Mouse (Mus musculus) telencephalon, adult 2 months (tissue): Measurements from ENCODE around the gene Serpina3m.
"Not testable (repeated sequence)": the region's sequence is repeated elsewhere in the genome, so short reads cannot be mapped to it uniquely, and the experiment has no call there.

Experiments
- DNase-seq: peaks from one replicate; pipeline ENCODE4 v3.0.0-alpha.2; 2011; ENCODE audit warnings: low read depth, low spot score

Gene Serpina3m

DNA sequence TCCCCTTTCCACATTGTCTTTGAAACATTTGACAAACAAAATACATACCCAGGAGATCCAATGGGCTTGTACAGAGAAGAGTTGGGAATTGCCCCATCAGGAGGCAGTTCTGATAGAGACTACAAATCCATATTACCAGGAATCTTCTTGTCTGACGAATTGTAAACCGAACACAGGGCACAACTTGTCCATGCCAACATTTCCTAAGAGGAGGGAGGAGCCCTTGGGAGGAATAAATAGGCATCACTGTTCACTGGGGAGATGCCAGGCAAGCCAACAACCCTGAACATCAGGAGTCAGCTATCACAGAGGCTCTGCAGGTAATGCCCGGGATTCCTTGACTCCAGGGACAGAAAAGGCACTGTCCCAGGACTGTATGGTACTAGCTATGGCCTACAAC lies at the start of gene Serpina3m, which contains the start of gene Serpina3k:
TSS of gene Serpina3m (plus strand) at position 261 of the 400 bp plus-strand sequence.
TSS of gene Serpina3k (plus strand) at position 261 of the 400 bp plus-strand sequence.
- DNase-seq: not testable (repeated sequence)

DNA sequence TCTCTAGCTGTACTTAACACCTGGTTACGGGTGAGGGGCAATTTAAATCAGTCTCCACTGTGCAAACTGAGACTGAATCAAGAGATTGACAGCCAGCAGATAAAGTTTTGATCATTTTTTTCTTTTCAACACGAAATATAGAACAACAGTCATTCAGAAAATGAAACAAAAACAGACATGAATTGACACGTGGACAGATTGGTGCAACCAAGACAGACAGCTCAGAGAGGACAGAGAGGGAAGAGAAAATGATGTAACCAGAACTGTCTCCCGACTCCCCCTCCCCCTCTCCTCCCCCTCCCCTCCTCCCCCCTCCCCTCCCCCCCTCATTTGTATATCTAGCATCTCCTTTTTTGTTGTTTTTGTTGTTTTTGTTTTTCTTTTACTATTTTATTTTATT lies 48.4 kb upstream of the Serpina3m start:
- no peak for DNase-seq

DNA sequence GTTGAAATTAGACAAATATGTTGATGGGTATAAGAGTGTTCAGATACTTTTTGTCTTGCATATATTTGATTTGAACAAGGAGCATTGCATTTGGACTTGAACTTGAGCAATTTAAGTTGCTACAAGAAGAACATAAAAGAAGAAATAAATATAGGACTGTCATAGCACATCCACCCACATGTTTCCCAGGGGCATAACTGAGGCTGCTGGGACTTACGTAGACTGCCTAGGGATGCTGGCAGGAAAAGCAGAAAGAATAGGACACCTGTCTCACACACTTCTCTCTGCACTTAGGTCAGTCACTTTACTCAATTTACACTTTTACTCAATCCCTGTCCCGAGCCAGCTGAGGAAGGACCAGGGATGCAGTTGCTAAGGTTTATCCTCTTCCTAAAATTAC lies 44.3 kb upstream of the Serpina3m start:
- DNase-seq: peak; percentile 32

DNA sequence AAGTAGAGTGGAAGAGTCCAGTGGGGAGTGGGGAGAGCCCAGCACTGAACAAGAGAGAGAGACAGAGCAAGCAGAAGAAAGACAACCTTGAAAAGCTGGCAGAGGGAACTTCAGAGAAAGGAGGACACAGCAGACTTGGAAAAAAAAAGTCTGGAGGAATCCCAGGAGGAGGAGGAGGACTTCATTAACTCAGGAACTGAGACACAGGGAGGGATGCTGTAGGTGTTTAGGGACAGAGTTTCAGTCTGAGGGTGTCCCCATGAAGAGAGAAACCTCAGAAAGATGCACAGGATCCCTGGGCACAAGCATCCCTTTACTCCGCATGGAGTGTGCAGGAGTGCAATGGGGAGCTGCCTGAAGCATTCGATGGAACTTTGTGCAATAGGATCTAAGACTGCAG lies 40.2 kb upstream of the Serpina3m start:
- DNase-seq: peak; percentile 76

DNA sequence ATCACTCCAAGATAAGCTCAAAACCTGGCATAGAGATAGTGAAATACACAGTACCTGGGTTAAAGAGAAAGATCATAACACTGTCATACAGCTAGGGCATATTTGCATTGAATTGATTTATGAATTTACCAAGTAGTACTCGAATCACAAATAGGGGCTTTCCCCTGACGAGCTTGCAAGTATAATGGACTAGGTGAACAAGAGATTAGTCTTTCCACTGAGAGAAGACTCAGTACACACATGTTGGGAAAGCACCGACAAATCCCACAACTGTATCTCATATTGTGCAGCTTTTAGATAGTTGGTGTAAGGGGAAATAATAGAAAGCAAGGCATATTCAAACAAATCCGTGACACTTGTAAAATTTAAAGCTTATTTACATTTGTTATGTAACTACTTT lies 32.3 kb upstream of the Serpina3m start:
- DNase-seq: no peak

DNA sequence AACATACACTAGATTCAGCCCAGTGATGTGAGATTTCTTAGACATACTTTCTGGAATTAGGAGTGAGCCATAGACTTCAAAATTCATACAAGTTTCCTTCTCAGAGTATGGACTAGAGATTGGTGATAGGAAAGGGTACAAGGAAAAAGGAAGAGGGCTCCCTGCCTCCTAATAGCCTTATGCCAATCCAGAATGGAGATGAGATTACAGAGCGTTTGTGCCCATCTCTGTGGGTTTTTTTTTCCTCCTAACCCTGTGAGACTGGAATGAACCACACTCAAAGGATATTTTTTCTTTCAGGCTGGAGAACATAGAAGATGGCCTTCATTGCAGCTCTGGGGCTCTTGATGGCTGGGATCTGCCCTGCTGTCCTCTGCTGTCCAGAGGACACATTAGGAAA lies 24.0 kb upstream of the Serpina3m start, which contains the start of gene Serpina3j:
TSS of gene Serpina3j (plus strand) at position 301 of the 400 bp plus-strand sequence.
- no peak for DNase-seq

DNA sequence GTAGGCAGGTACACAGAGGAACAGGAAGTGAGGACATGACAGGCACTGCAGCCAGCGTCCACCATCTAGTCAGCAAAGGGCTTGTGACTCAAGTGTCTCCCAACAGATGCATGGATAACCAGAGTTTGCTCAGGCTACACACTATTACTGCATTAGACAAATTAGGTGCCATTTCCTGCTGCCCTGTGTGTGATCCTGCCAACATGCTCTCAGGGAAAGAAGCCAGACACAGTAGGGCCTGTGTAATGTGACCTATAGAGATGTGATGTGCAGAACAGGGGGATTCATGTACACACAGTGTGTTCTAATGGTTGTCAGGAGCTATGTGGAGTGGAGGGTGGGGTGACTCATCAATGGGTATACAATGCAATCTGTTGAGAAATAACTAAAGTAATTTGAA lies 15.8 kb upstream of the Serpina3m start:
- no peak for DNase-seq

DNA sequence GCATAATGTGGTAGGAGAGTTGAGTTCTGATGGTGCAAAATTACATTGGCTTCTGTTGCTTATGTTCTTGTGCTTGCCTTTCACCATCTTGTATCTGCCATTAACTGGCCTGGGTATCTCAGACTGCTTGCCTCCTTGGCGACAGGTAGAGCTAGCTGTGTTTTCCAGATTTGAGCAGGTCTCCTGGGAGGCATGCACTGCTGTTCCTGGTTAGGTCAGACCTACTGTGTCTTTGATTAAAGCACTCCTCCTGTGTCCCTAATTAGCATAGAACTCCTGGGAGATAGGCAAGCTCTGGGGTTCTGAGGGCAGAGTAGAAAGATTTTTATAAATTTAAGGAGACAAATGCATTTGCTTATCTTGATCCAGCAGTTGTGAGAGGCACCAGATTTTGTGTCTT lies 6.6 kb upstream of the Serpina3m start:
- no peak for DNase-seq

DNA sequence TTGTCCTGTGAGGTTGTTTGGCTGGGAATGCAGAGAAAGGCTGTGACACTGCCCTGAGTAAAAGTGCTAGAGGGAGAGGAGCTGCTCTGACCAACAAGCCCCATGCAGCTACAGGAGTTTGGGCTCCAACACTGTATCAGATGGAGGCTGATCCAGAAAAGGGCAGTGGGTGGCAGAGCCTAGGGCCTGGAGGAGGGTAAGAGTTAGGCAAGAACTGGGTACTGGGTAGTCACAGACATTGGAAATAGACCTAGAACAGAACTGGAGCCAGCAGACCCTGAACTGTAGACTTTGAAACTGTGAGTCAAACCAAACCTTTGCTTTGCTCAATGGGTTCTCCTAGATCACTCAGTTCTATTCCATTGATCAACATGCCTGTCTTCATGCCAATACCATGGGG lies 1.4 kb upstream of the Serpina3m start:
- not testable (repeated sequence) for DNase-seq

DNA sequence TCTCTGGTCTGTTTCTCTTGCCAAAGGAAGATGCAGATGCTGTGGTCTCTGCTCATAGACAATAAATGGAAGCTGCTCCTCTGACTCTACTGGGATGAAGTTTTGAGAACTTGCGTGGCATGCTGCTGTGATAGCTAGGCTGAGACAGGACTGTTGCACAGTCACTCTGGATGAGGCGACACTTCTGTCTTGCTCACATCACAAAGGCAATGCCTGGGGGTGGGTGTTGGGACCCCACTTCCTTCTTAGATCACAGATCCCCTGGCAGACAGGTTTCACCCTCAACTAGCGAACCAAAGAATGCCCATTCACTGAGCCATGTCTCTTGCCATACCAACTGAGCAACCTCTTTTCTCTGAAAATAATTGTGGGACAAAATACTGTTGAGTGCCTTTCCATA lies 419 bp downstream of the Serpina3m start:
- DNase-seq: no peak

DNA sequence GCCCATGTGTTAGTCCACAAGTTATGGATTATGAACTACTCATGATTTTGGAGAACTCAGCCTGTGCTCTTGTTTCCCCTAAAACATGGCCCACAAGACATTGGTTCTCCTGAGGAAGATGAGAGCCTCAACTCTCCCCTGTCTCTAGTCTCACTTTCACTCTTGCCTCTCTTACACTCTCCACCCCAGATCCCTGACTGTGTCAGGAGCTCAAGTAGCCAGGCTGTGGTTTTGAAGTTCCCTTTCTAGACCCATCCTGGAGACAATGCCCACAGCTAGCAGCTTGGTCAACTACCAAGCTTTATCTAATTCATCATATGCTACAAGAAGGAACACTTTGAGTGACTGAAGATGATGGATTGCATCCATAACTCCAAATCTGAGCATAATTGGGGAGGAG lies 4.2 kb downstream of the Serpina3m start:
- not testable (repeated sequence) for DNase-seq

DNA sequence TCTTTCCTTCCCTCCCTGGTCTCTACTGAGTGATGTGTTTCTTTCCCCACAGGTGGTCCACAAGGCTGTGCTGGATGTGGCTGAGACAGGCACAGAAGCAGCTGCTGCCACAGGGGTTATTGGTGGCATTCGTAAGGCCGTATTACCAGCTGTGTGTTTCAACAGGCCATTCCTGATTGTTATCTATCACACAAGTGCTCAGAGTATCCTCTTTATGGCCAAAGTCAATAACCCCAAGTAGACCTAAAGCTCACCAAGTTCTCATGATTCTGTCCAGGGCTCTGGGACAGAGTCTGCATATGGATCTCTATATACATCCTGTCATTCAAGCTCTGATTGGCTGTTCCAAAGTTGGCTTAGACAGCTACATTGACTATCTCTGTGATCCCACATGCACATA lies 6.9 kb downstream of the Serpina3m start:
- DNase-seq: no peak

DNA sequence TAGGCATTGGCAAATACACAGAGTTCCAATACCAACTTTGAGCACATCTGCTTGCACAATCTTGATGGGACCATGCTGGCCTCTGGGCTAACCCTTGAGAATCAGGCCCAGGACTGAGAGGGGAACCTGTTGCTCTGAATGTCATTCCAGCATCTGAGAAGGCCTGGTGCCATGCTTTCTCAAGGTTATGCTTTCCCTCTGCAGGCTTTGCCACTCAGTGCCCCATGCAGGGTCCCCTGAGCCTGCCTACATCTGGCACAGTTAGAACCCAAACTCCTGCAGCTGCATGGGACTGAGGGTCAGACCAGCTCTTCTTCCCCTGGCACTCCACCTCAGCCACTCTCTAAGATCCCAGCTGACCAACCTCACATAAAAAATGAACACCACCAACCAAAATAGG lies 7.4 kb downstream of the Serpina3m start:
- DNase-seq: no peak

DNA sequence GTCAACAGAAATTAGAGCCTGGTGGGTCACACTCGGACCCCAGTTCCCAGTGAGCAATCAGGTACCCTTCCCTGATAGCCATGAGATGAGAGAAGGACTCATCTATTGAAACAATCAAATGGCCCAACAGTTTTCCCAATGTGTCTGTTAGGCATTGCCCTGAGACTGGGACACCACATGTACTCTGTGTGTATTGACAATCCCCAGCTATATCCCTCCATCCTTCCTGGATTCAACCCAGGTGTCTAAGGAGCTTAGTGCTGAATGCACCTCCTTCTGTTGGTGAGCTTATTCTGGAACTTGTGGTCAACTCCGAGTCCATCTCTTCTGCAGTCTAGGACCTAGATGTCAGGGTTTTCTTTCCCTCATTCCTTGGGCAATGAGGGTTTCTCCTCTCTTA lies 8.8 kb downstream of the Serpina3m start:
- no peak for DNase-seq

DNA sequence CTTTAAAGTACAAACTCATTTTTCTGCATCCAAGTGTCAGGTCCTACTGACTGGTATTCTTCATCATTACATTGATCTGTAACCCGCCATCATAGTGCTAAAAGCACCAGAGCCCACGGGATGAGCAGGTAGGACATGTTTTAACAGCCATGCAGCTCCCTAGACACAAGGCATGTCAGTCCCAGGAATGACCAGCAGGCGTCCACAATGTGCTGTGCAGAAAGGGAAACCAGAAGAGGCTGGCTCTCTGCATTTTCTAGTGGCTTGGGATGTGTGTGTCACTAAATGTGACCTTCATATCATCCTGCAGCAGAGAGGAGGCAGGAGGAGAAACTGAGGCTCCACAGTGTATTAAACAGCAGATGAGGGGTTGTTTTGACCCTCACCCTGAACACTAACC lies 13.5 kb downstream of the Serpina3m start:
- DNase-seq: peak; percentile 4

DNA sequence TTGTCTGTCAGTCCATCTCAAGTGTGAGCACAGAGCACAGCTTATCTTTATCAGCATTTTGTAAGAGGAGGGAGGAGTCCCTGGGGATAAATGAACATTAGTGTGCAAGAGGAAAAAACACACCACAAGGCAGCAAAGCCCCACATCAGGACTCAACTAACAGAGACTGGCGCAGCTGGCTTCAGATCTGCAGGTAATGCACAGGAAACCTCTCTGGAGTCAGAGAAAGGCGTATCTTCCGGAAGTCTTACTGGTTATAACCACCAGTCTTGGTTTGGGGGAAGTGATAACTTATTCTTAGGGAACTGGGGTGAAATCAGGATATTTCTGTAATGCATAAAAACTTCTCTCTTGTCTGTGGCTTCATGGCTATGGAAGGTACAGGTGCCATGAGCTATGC lies 17.7 kb downstream of the Serpina3m start:
- no peak for DNase-seq

DNA sequence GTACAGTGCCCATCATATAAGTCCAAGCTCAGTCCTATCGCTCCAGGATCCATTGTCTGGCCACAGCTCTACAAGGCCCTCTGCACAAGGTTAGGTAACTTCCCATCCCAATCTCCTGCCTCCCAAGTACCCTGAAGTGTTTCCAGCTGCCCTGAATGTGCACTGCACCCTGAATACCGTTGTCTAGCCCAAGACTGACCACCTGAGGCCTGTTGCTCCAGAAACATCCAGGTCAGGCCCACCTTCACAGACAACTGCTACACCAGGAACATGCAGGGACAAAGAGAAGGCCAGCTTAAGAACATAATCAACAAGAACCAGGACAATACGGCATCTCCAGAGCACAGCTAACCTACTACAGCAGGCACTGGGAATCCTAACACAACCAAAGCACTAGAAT lies 31.7 kb downstream of the Serpina3m start:
- DNase-seq: no peak

DNA sequence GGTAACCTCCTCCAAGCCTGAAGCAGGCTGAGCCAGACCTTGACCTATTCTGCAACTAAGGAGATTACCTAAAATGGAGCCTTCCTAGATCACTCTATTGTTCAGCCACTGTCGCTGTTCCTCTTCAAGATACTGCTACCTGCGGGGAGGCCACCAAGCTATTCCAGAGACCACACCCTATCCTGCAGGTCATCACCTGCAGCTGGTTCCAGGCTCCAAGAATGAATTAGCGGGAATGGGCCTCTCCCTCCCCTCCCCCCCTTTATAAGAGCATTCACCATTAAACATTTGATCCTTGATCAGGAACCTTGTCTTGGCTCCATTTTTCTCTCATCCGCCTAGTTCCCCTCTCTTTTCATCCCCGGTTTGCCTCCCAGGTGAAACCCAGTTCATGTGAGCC lies 38.9 kb downstream of the Serpina3m start:
- not testable (repeated sequence) for DNase-seq

DNA sequence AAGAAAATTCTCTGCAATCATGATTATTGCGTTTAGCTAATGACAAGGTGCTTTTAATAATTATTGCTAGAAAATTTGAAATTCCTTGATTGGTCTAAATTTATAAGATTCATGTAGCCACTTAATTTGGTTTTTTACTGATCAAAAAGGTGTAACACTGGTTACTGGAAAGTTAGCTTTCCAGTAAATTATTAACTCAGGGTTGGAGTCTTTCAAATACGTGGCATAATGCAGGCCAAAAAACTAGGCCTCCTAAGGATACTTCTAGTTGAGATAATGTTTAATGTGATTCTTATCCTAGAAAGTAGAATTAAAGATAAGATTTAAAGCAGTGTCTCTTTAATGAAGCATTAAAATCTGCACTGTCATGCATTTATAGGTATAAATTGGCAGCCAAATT lies 40.1 kb downstream of the Serpina3m start:
- DNase-seq: not testable (repeated sequence)

DNA sequence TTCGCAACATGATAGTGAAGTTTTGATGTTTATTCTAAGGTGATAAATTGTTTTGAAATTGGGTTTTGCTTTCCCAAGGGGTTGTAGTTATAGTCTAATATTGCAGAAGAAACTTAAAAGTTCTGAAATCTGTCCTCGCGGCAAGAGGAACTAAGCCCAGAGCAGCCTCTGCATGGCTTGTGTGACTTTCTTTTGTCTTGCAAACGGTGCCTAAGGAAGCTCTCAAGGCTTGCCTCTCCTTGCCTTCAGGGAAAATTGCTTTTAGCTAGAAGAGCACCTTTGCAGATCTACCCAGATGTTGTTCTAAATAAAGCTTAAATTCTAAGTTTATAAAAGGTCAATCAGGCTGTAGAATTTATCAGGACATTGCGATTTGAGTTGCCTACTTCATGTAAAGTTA lies 40.5 kb downstream of the Serpina3m start:
- DNase-seq: not testable (repeated sequence)

DNA sequence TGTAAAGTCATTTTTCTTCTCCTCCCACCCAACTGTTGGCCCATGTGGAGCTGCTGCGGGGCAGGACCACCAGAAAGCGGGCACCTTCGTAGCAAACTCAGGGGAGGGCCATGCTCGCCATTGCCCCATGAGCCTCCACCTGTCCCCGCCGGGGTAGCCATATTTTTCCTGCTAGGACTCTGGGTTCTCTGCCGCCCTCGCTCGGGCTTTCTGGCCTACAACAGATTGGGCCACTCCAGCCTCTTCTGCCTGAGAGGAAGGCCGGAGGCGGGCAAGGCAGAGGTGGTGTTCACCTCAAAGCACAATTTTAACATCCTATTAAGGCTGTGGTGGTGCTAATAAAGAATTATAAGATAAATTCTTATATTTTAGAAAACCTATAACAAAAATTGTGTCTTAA lies 41.6 kb downstream of the Serpina3m start:
- no peak for DNase-seq

DNA sequence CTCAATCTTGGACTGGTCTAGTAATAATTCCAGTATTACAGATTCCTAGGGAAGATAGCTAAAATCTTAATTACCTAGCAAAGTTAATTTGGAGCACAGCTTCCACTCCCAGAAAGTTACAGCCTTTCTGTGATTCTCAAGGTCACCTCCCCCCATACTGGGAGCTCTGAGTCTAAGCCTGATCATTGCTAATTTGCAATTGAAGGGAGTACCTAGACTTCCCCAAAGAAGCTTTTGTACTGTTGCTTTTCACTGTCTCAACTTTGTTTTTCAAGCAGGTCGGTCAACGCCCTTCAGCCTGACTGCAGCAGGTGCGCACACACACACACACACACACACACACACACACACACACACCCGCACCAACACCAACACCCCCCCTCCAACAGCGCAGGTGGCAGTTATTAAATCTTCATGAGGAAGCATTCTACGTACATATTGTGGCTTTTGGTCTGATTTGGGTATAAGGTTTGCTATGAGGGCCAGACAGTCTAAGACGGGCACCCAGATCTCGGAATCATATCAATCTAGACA lies 42.9 kb downstream of the Serpina3m start:
- DNase-seq: not testable (repeated sequence)

DNA sequence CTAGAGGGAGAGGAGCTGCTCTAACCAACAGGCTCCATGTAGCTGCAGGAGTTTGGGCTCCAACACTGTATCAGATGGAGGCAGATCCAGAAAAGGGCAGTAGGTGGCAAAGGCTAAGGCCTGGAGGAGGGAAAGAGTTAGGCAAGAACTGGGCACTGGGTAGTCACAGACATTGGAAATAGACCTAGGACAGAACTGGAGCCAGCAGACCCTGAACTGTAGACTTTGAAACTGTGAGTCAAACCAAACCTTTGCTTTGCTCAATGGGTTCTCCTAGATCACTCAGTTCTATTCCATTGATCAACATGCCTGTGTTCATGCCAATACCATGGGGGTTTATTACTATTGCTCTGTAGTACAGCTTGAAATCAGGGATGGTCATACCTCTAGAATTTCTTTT lies 47.7 kb downstream of the Serpina3m start:
- not testable (repeated sequence) for DNase-seq

DNA sequence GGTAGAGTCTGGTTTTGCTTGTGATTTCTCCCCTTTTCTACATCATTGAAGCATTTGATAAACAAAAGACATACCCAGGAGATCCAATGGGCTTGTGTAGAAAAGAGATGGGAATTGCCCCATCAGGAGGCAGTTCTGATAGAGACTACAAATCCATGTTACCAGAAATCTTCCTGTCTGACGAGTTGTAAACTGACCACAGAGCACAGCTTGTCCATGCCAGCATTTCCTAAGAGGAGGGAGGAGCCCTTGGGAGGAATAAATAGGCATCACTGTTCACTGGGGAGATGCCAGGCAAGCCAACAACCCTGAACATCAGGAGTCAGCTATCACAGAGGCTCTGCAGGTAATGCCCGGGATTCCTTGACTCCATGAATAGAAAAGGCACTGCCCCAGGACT lies 48.6 kb downstream of the Serpina3m start:
- DNase-seq: not testable (repeated sequence)
